Mouse (Mus musculus) limb, embryonic 14.5 days (tissue): ENCODE measurements around the gene Rpl9-ps1. TPM values are rescaled to one million over a fixed set of nuclear protein-coding genes. Genes with fewer than 3 reads are reported as not detected.

Experiments used
- ATAC-seq: fragments of 200-750 bp; cut with Nextera tagmentation; 2 replicates; pipeline ENCODE4 v1.8.0; 2017; ENCODE audit warnings: low read depth, moderate number of reproducible peaks, moderate TSS enrichment; ENCODE audit not compliant: low FRiP score
- DNase-seq: peaks from one replicate; pipeline ENCODE4 v3.0.0-alpha.2; 2015; ENCODE audit warnings: low spot score
- H3K27ac ChIP-seq: fragments of 300-500 bp; sonication (generic); replicated peaks from 2 replicates; pipeline ENCODE4 v1.5.1; 2014; ENCODE audit warnings: low read depth, mild to moderate bottlenecking, low read length, moderate library complexity, mixed read lengths
- H3K27me3 ChIP-seq: fragments of 300-500 bp; sonication (generic); 2 replicates; pipeline ENCODE4 v1.6.1; 2014; ENCODE audit warnings: low read length, mixed read lengths; ENCODE audit not compliant: control insufficient read depth, insufficient read depth
- H3K36me3 ChIP-seq: fragments of 300-500 bp; sonication (generic); 2 replicates; pipeline ENCODE4 v1.6.1; 2014; ENCODE audit warnings: mild to moderate bottlenecking, low read length, moderate library complexity, mixed read lengths; ENCODE audit not compliant: control insufficient read depth, insufficient read depth
- H3K4me1 ChIP-seq: fragments of 300-500 bp; sonication (generic); 2 replicates; pipeline ENCODE4 v1.6.1; 2014; ENCODE audit warnings: antibody characterized with exemption, low read length, mixed read lengths; ENCODE audit not compliant: control insufficient read depth, insufficient read depth
- H3K4me2 ChIP-seq: fragments of 300-500 bp; sonication (generic); replicated peaks from 2 replicates; pipeline ENCODE4 v1.6.1; 2014; ENCODE audit warnings: low read depth, mild to moderate bottlenecking, low read length, moderate library complexity; ENCODE audit not compliant: severe bottlenecking
- H3K4me3 ChIP-seq: fragments of 300-500 bp; sonication (generic); replicated peaks from 2 replicates; pipeline ENCODE4 v1.5.1; 2014; ENCODE audit warnings: low read length
- H3K9ac ChIP-seq: fragments of 300-500 bp; sonication (generic); 2 replicates; pipeline ENCODE4 v1.6.1; 2014; ENCODE audit warnings: mild to moderate bottlenecking, low read depth, low read length, moderate library complexity; ENCODE audit not compliant: severe bottlenecking
- H3K9me3 ChIP-seq: fragments of 300-500 bp; sonication (generic); 2 replicates; pipeline ENCODE4 v1.6.1; 2016; ENCODE audit warnings: low read length; ENCODE audit not compliant: control insufficient read depth
- POLR2A ChIP-seq: fragments of 200-500 bp; IDR thresholded peaks from 2 replicates; pipeline ENCODE4 v1.8.0; 2012; ENCODE audit warnings: inconsistent platforms, mild to moderate bottlenecking, moderate library complexity, borderline replicate concordance; ENCODE audit not compliant: insufficient read depth, insufficient read length; ENCODE audit errors: extremely low read depth
- WGBS: fragments of 180-500 bp; shearing (Covaris S2); extraction: QIAGEN DNeasy Blood & Tissue Kit; methylation state at CpG from one replicate; pipeline ENCODE4 v1.1.7; 2014; 5-methylcytosine and 5-hydroxymethylcytosine counted together
- polyA plus RNA-seq, 2 experiments: library from polyadenylated mRNA; depleted of rRNA in 1 of 2; stranded (reverse) in 1 of 2; unstranded in 1 of 2; fragments of >200 nt; fragmentation: Nextera tagmentation in 1 of 2; extraction: Ambion mirVana in 1 of 2; gene quantifications; 2 replicates each; pipeline versions ENCODE4 v1.2.1 to v1.2.3; 2012 to 2014

Rpl9-ps1 gene
- polyA plus RNA-seq, 2 experiments, result not detected

DNA sequence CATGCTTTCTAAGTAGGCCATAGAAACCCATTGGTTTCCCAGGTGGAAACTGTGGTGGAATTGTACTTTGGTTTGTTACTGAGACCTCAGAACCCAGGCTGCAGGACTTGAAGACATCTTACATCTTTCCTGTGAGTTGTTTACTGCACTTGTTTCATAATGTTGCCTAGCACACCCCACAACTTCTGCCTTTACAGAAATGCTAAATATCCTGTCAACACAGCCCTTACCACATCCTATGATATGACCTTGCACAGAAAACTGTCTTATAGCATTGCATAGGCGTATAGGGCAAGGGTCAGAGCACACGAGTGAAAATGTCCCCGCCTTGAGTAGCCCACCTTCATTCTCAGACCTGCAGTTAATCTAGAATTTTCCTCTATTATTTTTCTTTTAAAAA is 39.9 kb downstream of the Rpl9-ps1 start:
- H3K27ac ChIP-seq, result no peak overlapping the region
- H3K4me3 ChIP-seq, result no peak overlapping the region
- no peaks in the 10 kb centered on the region for H3K4me1 ChIP-seq
- no peaks in the 10 kb centered on the region for H3K27me3 ChIP-seq
- no peak overlapping the region for H3K4me2 ChIP-seq
- H3K9ac ChIP-seq, result no peak overlapping the region
- TF ChIP-seq POLR2A, result no peak
- ATAC-seq, result no peak
- 89% methylated on average over 3 of the region's 3 CpGs for WGBS
- DNase-seq, result no peak
- H3K9me3 ChIP-seq, result no peaks in the 10 kb centered on the region
- no peaks in the 10 kb centered on the region for H3K36me3 ChIP-seq

DNA sequence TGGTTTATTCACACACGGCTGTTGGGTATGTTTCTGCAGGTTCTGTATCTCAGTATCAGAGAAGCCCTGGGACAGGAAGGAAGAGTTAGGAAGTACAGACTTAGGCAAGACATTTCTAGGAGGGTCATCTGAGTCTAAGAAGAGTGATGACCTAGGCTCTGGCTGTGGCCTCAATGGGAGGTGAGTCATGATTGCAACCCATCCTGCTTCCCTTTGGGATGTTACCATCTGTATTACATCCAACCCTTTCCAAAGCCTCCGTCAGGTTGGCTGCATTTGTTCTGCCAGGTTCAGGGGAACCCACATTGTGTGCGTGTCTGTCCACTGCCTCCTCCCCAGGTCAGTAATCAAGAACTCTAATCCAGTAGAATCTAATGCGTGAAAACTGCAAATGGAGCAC is 40.7 kb downstream of the Rpl9-ps1 start:
- 82% methylated on average over 4 of the region's 4 CpGs for WGBS
- no peaks in the 10 kb centered on the region for H3K9me3 ChIP-seq
- H3K4me2 ChIP-seq, result no peak overlapping the region
- no peak for DNase-seq
- no peaks in the 10 kb centered on the region for H3K36me3 ChIP-seq
- no peak overlapping the region for H3K27ac ChIP-seq
- no peaks in the 10 kb centered on the region for H3K4me1 ChIP-seq
- H3K27me3 ChIP-seq, result no peaks in the 10 kb centered on the region
- H3K4me3 ChIP-seq, result no peak overlapping the region
- H3K9ac ChIP-seq, result no peak overlapping the region
- TF ChIP-seq POLR2A, result no peak
- no peak for ATAC-seq

DNA sequence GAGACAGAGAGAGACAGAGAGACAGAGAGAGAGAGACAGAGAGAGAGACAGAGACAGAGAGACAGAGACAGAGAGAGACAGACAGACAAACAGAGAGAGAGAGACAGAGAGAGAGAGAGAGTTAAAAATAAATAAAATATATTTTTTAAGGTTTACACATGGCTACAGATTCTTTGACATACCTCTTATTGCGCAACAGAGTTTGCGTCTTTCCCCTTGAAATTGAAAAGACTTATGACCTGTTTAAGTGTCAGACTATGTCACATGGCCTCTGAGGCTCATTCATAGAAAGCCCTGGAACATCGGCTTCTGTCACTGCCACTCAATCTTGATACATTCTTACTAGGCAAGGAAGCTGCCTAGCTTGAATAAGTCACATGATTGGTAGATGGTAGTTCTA is 42.0 kb downstream of the Rpl9-ps1 start:
- Histone ChIP-seq H3K27me3 (no peaks in the 10 kb centered on the region), H3K4me3 (no peak overlapping the region), H3K4me2 (no peak overlapping the region), H3K9me3 (no peaks in the 10 kb centered on the region), H3K27ac (no peak overlapping the region), H3K4me1 (no peaks in the 10 kb centered on the region), H3K36me3 (no peaks in the 10 kb centered on the region), H3K9ac (no peak overlapping the region)
- TF ChIP-seq POLR2A, result no peak
- WGBS, result 86% methylated on average over 3 of the region's 3 CpGs
- ATAC-seq, result no peak
- no peak for DNase-seq

DNA sequence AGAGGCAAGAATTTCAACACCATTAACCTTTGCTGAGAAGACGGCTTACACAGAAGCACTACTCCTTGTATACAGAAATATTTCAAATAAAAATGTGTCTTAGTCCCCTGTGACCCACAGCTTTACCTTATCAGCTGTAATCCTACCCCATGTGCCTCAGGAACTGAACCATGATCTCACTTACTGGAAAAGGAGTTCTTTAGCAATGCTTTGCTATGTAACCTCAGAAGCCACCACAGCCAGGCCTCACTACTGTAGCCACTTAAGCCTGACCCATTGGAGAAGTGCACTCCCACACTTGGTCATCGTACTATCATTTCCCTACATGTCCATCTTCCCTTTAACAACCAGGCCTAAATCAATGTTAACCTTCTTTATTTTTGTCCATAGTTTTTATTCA is 44.8 kb downstream of the Rpl9-ps1 start:
- H3K36me3 ChIP-seq, result no peaks in the 10 kb centered on the region
- no peak for TF ChIP-seq POLR2A
- no peak for ATAC-seq
- H3K9ac ChIP-seq, result no peak overlapping the region
- H3K4me1 ChIP-seq, result no peaks in the 10 kb centered on the region
- no peak for DNase-seq
- H3K9me3 ChIP-seq, result no peaks in the 10 kb centered on the region
- no peak overlapping the region for H3K4me2 ChIP-seq
- H3K4me3 ChIP-seq, result no peak overlapping the region
- no peak overlapping the region for H3K27ac ChIP-seq
- WGBS, result 71% methylated on average over 2 of the region's 2 CpGs
- no peaks in the 10 kb centered on the region for H3K27me3 ChIP-seq

DNA sequence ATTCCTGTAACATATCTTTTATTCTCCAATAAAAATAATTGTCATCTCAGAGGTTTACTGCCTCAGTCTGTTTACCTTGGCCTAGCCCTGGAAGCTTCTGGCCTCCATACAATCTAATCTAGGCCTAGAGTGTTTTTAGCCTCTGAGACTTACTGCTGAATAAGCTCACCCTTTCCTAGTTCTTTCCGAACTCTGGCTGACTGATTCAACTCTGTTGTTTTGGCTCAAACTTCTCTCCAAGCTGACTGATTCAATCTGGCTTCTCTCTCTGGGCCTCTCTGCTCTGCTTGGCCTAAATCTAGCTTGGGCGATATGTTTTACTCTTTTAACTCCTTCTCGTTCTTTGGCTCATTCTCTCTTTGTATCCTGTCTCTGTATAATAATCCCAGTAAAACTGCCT is 46.4 kb downstream of the Rpl9-ps1 start:
- WGBS, result 77% methylated on average over 3 of the region's 3 CpGs
- DNase-seq (peak; percentile 25), ATAC-seq (no peak)
- Histone ChIP-seq H3K4me1 (no peaks in the 10 kb centered on the region), H3K4me2 (no peak overlapping the region), H3K9me3 (no peaks in the 10 kb centered on the region), H3K9ac (no peak overlapping the region), H3K27me3 (no peaks in the 10 kb centered on the region), H3K4me3 (no peak overlapping the region), H3K27ac (no peak overlapping the region), H3K36me3 (no peaks in the 10 kb centered on the region)
- no peak for TF ChIP-seq POLR2A

DNA sequence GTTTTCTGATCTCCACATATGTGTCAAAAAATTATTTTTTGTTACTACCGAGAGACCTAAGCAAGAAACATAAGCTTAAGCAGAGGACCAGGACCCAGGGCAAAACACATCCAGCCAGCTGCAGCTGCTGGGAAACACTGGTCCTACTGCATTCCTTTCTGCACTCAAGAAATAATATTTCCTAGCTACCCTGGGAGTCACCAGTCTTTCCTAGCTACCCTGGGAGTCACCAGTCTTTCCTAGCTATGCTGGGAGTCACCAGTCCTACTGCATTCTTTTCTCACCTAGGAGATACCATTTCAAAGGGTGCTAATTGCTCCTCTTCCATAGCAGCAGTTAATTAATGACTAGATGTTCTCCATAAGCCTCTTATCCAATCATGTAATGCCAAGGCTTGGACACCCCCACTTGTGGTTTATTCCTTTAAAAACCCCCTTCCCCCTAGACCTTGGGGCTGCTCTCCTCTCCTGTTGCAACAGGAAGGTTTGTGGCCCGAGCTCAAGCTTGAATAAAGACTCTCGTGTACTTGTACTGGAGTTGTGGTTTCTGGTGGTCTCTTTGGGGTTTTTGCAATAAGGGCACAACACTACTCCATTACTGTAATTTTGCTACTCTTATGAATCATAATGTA is 47.1 kb downstream of the Rpl9-ps1 start:
- no peak for TF ChIP-seq POLR2A
- Histone ChIP-seq H3K9me3 (no peaks in the 10 kb centered on the region), H3K36me3 (no peaks in the 10 kb centered on the region), H3K9ac (no peak overlapping the region), H3K4me1 (no peaks in the 10 kb centered on the region), H3K27me3 (no peaks in the 10 kb centered on the region), H3K27ac (no peak overlapping the region), H3K4me3 (no peak overlapping the region), H3K4me2 (no peak overlapping the region)
- peak; percentile 31 for DNase-seq
- no peak for ATAC-seq
- 65% methylated on average over 3 of the region's 3 CpGs for WGBS
